Mouse (Mus musculus): ENCODE measurements at regions not wholly inside any gene's neighbourhood (a gene's known extent, or its start where the extent isn't known, plus 50 kb on each side); places are given as distances from the start of the nearest gene placed in this dataset.

DNA sequence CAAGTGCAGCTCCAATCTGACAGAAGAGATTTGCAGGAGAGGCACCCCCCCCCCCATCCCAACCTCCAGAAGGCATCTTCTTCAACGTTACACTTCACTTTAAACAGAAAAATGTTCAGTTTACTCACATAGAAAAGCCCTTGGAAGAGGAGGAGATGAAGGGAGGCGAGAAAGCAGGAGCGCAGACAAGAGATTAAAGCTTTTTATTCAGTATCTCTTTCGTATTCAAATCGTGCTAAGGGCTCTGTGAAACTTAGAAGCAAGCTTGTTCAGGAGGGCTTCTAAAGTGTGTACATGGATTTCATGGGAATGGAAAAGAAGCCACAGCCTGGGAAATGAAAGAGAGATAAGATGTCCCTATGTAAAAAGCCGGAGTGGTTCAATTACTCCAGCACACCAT lies 470.2 kb downstream of the Tmem182 start:
- H3K4me3 ChIP-seq: no peak overlapping the region
- H3K4me2 ChIP-seq: peak overlapping the region; percentile 19; the same call in 1 of the 2 replicates
- 0 out of 2 replicates have a peak, but pooled peaks cover 5% of the 10 kb centered on the region for H3K27me3 ChIP-seq
- ATAC-seq (ENCODE audit: insufficient number of reproducible peaks, low FRiP score, low TSS enrichment, low read depth): no peak
- H3K4me1 ChIP-seq: peaks cover 9% of the 10 kb centered on the region
- H3K9ac ChIP-seq: no peak overlapping the region
- no peak overlapping the region for H3K27ac ChIP-seq
- no peaks in the 10 kb centered on the region for H3K36me3 ChIP-seq
- WGBS: 24% methylated on average over 6 of the region's 6 CpGs
- no peaks in the 10 kb centered on the region for H3K9me3 ChIP-seq

DNA sequence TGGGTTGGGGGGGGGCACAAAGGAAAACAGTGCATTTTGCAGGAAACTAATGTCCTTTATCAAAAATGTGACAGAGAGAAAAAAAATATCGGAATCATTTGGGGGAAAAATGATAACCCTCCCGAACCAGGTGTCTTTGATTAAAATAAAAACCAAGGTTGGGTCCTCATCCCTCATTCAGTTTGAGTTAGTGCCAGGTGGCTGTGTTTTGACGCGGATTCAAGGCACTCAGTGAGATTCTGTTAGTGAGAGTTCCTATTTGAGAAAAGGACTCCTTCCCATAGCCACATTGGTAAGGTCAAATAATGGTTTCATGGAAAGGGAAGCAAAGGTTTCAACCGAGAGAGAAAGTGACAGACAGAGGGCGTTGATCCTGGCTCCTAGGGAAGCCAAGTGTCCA lies 470.9 kb downstream of the Tmem182 start:
- Histone ChIP-seq H3K9ac (no peak overlapping the region), H3K4me1 (peaks cover 9% of the 10 kb centered on the region), H3K27me3 (0 out of 2 replicates have a peak, but pooled peaks cover 5% of the 10 kb centered on the region), H3K36me3 (no peaks in the 10 kb centered on the region), H3K9me3 (no peaks in the 10 kb centered on the region), H3K4me3 (no peak overlapping the region), H3K27ac (no peak overlapping the region), H3K4me2 (no peak overlapping the region)
- 36% methylated on average over 6 of the region's 6 CpGs for WGBS
- ATAC-seq (ENCODE audit: insufficient number of reproducible peaks, low FRiP score, low TSS enrichment, low read depth): no peak

DNA sequence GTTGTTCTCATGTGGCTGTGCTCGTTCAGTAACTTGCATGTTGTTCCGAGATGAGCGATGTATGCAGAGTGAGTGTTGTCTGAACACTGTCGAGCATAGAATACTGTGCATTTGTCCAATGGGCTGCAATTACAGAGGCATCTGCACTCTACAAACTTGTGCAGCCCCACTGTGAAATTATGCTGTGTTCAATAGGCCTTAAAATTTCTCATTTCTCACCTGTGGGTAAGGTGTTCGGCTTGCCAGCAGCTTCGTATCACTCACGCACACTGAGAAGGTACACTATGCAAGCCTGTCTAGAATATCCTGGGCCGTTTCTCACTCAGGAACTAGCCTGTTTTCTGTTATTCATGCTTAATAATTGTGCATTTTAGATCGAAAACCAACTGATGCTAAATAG lies 479.8 kb downstream of the Tmem182 start:
- no peaks in the 10 kb centered on the region for H3K4me1 ChIP-seq
- H3K9ac ChIP-seq: no peak overlapping the region
- H3K36me3 ChIP-seq: no peaks in the 10 kb centered on the region
- no peak overlapping the region for H3K4me3 ChIP-seq
- H3K4me2 ChIP-seq: no peak overlapping the region
- no peak for ATAC-seq (ENCODE audit: insufficient number of reproducible peaks, low FRiP score, low TSS enrichment, low read depth)
- no peak overlapping the region for H3K27ac ChIP-seq
- no peaks in the 10 kb centered on the region for H3K27me3 ChIP-seq
- 77% methylated on average over 9 of the region's 9 CpGs for WGBS
- no peaks in the 10 kb centered on the region for H3K9me3 ChIP-seq

- WGBS: 68% methylated on average over 9 of the region's 9 CpGs
- ATAC-seq (ENCODE audit: insufficient number of reproducible peaks, low FRiP score, low TSS enrichment, low read depth): no peak
- H3K9ac ChIP-seq: no peak overlapping the region
- H3K4me1 ChIP-seq: no peaks in the 10 kb centered on the region
- no peak overlapping the region for H3K4me2 ChIP-seq
- no peaks in the 10 kb centered on the region for H3K9me3 ChIP-seq
- H3K4me3 ChIP-seq: no peak overlapping the region
- H3K27me3 ChIP-seq: no peaks in the 10 kb centered on the region
- no peaks in the 10 kb centered on the region for H3K36me3 ChIP-seq
- H3K27ac ChIP-seq: no peak overlapping the region
These were observed 480.8 kb downstream of the Tmem182 start for GRCm38 (mm10) chr1:41286221-41286620.

DNA sequence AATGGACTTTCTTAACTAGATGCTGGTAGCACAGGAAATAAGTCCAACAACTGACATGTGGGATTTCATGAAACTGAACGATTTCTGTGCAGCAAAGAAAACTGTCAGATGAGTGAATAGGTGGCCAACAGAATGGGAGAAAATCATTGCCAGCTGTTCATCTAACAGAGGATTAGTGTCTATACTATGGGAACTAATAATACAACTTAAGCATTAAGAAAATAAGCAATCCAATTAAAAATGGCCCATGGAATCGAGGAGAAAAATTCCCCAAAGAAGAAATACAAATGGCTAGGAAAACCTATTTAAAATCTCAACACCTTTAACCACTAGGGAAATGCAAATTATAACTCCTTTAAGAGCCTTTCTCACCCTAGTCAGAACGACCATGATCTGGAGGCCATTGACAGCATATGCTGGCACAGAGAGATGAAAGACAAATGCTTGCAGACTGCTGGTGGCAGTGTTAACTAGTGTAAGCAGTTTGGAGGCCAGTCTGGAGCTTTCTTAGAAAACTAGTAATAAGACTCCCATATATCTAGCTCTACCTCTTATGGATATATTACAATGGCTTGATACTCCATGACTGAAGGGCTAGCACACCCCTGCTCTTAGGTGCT lies 521.6 kb downstream of the Tmem182 start:
- H3K4me3 ChIP-seq: no peak overlapping the region
- WGBS: 26% methylated on average over 3 of the region's 3 CpGs
- H3K36me3 ChIP-seq: no peaks in the 10 kb centered on the region
- H3K27ac ChIP-seq: no peak overlapping the region
- H3K9ac ChIP-seq: no peak overlapping the region
- no peaks in the 10 kb centered on the region for H3K9me3 ChIP-seq
- ATAC-seq (ENCODE audit: insufficient number of reproducible peaks, low FRiP score, low TSS enrichment, low read depth): no peak
- H3K27me3 ChIP-seq: no peaks in the 10 kb centered on the region
- H3K4me2 ChIP-seq: no peak overlapping the region
- H3K4me1 ChIP-seq: no peaks in the 10 kb centered on the region

- Histone ChIP-seq H3K4me3 (no peak overlapping the region), H3K27ac (no peak overlapping the region), H3K9me3 (no peaks in the 10 kb centered on the region), H3K27me3 (no peaks in the 10 kb centered on the region), H3K9ac (no peak overlapping the region), H3K36me3 (no peaks in the 10 kb centered on the region), H3K4me1 (no peaks in the 10 kb centered on the region), H3K4me2 (no peak overlapping the region)
- WGBS: 69% methylated on average over 16 of the region's 16 CpGs
- no peak for ATAC-seq (ENCODE audit: insufficient number of reproducible peaks, low FRiP score, low TSS enrichment, low read depth)
These were observed 544.7 kb downstream of the Tmem182 start for GRCm38 (mm10) chr1:41349798-41350758.

- Histone ChIP-seq H3K36me3 (no peaks in the 10 kb centered on the region), H3K4me2 (no peak overlapping the region), H3K9ac (no peak overlapping the region), H3K4me1 (no peaks in the 10 kb centered on the region), H3K4me3 (no peak overlapping the region), H3K9me3 (no peaks in the 10 kb centered on the region), H3K27ac (no peak overlapping the region), H3K27me3 (no peaks in the 10 kb centered on the region)
- no peak for ATAC-seq (ENCODE audit: insufficient number of reproducible peaks, low FRiP score, low TSS enrichment, low read depth)
- 28% methylated on average over 4 of the region's 4 CpGs for WGBS
These were observed 553.7 kb downstream of the Tmem182 start for GRCm38 (mm10) chr1:41359061-41359460.

- Histone ChIP-seq H3K36me3 (no peaks in the 10 kb centered on the region), H3K27ac (no peak overlapping the region), H3K4me1 (no peaks in the 10 kb centered on the region), H3K4me2 (no peak overlapping the region), H3K9me3 (no peaks in the 10 kb centered on the region), H3K9ac (no peak overlapping the region), H3K27me3 (no peaks in the 10 kb centered on the region), H3K4me3 (no peak overlapping the region)
- ATAC-seq (ENCODE audit: insufficient number of reproducible peaks, low FRiP score, low TSS enrichment, low read depth): no peak
- 72% methylated on average over 3 of the region's 3 CpGs for WGBS
These were observed 556.1 kb downstream of the Tmem182 start for GRCm38 (mm10) chr1:41361512-41361911.

- WGBS: 62% methylated on average over 4 of the region's 4 CpGs
- no peak for ATAC-seq (ENCODE audit: insufficient number of reproducible peaks, low FRiP score, low TSS enrichment, low read depth)
These were observed 574.6 kb downstream of the Tmem182 start for GRCm38 (mm10) chr1:41380013-41380412.

DNA sequence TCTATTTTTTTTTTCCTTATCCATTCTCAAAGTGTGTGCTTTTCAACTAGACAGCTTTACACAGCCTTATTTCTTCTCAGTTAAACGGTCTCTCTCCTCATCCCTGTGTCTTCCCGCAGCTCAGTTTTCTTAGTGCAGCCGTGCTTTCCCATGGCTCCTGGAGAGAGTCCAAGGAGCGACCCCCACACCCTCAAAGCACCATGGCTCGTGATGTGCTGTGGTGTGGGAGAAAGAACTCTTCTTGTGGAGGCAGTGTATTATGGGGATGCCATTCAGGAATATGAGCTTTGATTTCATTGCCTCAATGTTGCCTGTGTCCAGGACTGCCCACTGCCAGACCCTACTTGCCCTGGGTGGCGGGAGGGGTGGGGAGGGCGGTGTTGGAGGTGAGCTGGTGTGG lies 576.1 kb downstream of the Tmem182 start:
- no peak overlapping the region for H3K4me3 ChIP-seq
- H3K9ac ChIP-seq: no peak overlapping the region
- H3K4me2 ChIP-seq: no peak overlapping the region
- no peak overlapping the region for H3K27ac ChIP-seq
- 70% methylated on average over 7 of the region's 7 CpGs for whole genome bisulfite sequencing
- H3K4me1 ChIP-seq: no peaks in the 10 kb centered on the region
- no peak for ATAC-seq (ENCODE audit: insufficient number of reproducible peaks, low FRiP score, low TSS enrichment, low read depth)
- no peaks in the 10 kb centered on the region for H3K36me3 ChIP-seq
- H3K27me3 ChIP-seq: no peaks in the 10 kb centered on the region
- H3K9me3 ChIP-seq: no peaks in the 10 kb centered on the region

More at GRCm38 (mm10) chr1:41380013-41380412, 574.6 kb downstream of the Tmem182 start:
- H3K9ac ChIP-seq: no peak overlapping the region
- no peak overlapping the region for H3K4me3 ChIP-seq
- no peaks in the 10 kb centered on the region for H3K36me3 ChIP-seq
- H3K27ac ChIP-seq: no peak overlapping the region
- H3K4me2 ChIP-seq: no peak overlapping the region
- H3K27me3 ChIP-seq: no peaks in the 10 kb centered on the region
- no peaks in the 10 kb centered on the region for H3K4me1 ChIP-seq
- H3K9me3 ChIP-seq: no peaks in the 10 kb centered on the region

GRCm38 (mm10) chr1:41384731-41385130 lies 579.3 kb downstream of the Tmem182 start:
- Histone ChIP-seq H3K4me2 (no peak overlapping the region), H3K27me3 (no peaks in the 10 kb centered on the region), H3K36me3 (no peaks in the 10 kb centered on the region), H3K27ac (no peak overlapping the region), H3K9ac (no peak overlapping the region), H3K9me3 (no peaks in the 10 kb centered on the region), H3K4me1 (no peaks in the 10 kb centered on the region), H3K4me3 (no peak overlapping the region)
- 43% methylated on average over 1 of the region's 1 CpGs for WGBS
- no peak for ATAC-seq (ENCODE audit: insufficient number of reproducible peaks, low FRiP score, low TSS enrichment, low read depth)

DNA sequence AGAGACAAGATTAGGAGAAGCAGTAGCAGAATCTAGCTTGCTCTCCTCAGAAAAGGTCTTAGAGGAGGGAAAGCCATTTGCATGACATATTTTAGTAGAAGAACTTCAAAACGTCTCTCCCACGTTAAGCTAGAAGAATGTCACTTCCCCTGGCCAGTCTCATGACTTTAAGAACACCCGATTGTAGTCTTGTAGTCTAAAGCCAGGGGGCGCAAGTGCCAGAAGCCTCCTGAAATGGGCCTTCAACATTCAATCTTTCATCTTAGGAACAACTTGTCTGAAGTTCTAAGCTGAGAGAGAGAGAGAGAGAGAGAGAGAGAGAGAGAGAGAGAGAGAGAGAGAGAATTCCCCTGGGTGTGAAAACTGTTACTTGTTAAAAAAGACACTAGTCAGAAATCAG lies 581.0 kb downstream of the Tmem182 start:
- ATAC-seq (ENCODE audit: insufficient number of reproducible peaks, low FRiP score, low TSS enrichment, low read depth): no peak
- Histone ChIP-seq H3K27me3 (no peaks in the 10 kb centered on the region), H3K4me2 (no peak overlapping the region), H3K36me3 (no peaks in the 10 kb centered on the region), H3K27ac (no peak overlapping the region), H3K9ac (no peak overlapping the region), H3K4me3 (no peak overlapping the region), H3K4me1 (peaks cover 6% of the 10 kb centered on the region; the same call in 1 of the 2 replicates), H3K9me3 (no peaks in the 10 kb centered on the region)
- 64% methylated on average over 4 of the region's 4 CpGs for WGBS

All from limb, embryonic 15.5 days (tissue).